Mouse (Mus musculus) frontal cortex, adult 2 months (tissue): ENCODE results near the gene Sned1. TPM values are rescaled to one million over a fixed set of nuclear protein-coding genes. Genes with fewer than 3 reads are reported as not detected.
"Not testable (repeated sequence)": the region's sequence is repeated elsewhere in the genome, so short reads cannot be mapped to it uniquely, and the experiment has no call there.

Source experiments
- DNase-seq, 2 experiments: peaks; one replicate each; pipeline ENCODE4 v3.0.0; 2022; ENCODE audit warnings: low spot score in 1 of 2; ENCODE audit errors: extremely low spot score in 1 of 2
- polyA plus RNA-seq: library from polyadenylated mRNA; depleted of rRNA; stranded (reverse); fragments of >200 nt; gene quantifications from 2 replicates; pipeline ENCODE4 v1.2.3, GENCODE M21; 2012; rRNA removed

The Sned1 gene
- polyA plus RNA-seq, result 6.0 and 7.7 TPM in 2 replicates

- DNase-seq, result peak; percentile 42 to 72
Measured at GRCm38 (mm10) chr1:93235576-93236544, at the start of gene Sned1. Gene Sned1, plus strand, starts transcription at chr1:93235841.

- no peak for DNase-seq
Measured at GRCm38 (mm10) chr1:93190726-93191305, 44.8 kb upstream of the Sned1 start.

- no peak for DNase-seq
Measured at GRCm38 (mm10) chr1:93194961-93195360, 40.7 kb upstream of the Sned1 start.

GRCm38 (mm10) chr1:93197454-93197853, 38.2 kb upstream of the Sned1 start:
- DNase-seq, result not testable (repeated sequence)

- DNase-seq, result no peak
Measured at GRCm38 (mm10) chr1:93197916-93198315, 37.7 kb upstream of the Sned1 start.

- no peak for DNase-seq
Measured at GRCm38 (mm10) chr1:93206277-93206970, 29.2 kb upstream of the Sned1 start.

GRCm38 (mm10) chr1:93207536-93208064, 28.0 kb upstream of the Sned1 start:
- DNase-seq, result peak in 1 of 2 experiments; percentile 30

GRCm38 (mm10) chr1:93210213-93210641, 25.4 kb upstream of the Sned1 start:
- DNase-seq, result peak; percentile 29 to 48

GRCm38 (mm10) chr1:93211019-93211418, 24.6 kb upstream of the Sned1 start:
- no peak for DNase-seq

GRCm38 (mm10) chr1:93211549-93212220, 24.0 kb upstream of the Sned1 start:
- DNase-seq, result no peak

- DNase-seq, result no peak
Measured at GRCm38 (mm10) chr1:93212441-93212840, 23.2 kb upstream of the Sned1 start.

- no peak for DNase-seq
Measured at GRCm38 (mm10) chr1:93214612-93215011, 21.0 kb upstream of the Sned1 start.

- peak in 1 of 2 experiments; percentile 16 for DNase-seq
Measured at GRCm38 (mm10) chr1:93216839-93217497, 18.7 kb upstream of the Sned1 start.

- DNase-seq, result no peak
Measured at GRCm38 (mm10) chr1:93217530-93217929, 18.1 kb upstream of the Sned1 start.

GRCm38 (mm10) chr1:93220776-93221175, 14.9 kb upstream of the Sned1 start:
- DNase-seq, result peak in 1 of 2 experiments; percentile 24

GRCm38 (mm10) chr1:93223972-93224371, 11.7 kb upstream of the Sned1 start:
- peak in 1 of 2 experiments; percentile 13 for DNase-seq

GRCm38 (mm10) chr1:93225226-93225625, 10.4 kb upstream of the Sned1 start:
- DNase-seq, result no peak

GRCm38 (mm10) chr1:93225731-93226520, 9.7 kb upstream of the Sned1 start:
- no peak for DNase-seq
